Mouse (Mus musculus): ENCODE measurements around the gene Pde8b. TPM values are rescaled to one million over a fixed set of nuclear protein-coding genes. Genes with fewer than 3 reads are reported as not detected.

Pde8b gene
- polyA plus RNA-seq, 1 experiment from 2014 or later = 3.4 TPM

DNA sequence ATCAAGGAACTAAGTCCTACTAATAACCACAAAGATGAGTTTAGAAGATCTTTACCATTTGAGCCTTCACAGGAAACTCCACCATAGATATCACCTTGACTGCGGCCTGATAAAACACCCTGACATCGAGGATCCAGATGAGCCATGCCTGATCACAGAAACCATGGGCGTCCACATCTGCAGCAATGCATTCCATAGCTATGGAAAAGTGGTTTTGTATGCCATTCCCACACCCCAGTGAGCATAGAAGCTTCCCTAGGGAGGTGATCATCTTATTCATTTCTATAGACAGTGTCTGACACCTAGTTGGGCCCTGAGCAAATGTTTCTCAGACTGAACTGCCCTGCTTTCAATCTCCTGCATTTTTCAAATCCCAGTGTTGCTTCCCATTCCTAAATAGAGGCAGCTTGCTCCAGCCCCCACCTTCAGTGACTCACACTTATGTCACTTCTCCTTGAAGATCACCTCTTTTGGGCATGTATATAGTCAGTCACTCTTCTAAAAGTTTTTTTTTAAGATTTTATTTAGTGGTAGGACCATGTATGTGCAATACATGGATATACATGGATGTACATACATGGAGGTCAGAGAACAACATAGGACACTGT lies 47.9 kb downstream of the Pde8b start:
- H3K9me3 ChIP-seq (replicated peaks) = no peaks in the 10 kb centered on the region
- H3K4me2 ChIP-seq (replicated peaks) = no peak overlapping the region
- H3K27ac ChIP-seq = no peak overlapping the region
- ATAC-seq (ENCODE audit: low FRiP score) = no peak
- no peaks in the 10 kb centered on the region for H3K27me3 ChIP-seq
- WGBS = 89% methylated on average over 3 of the region's 3 CpGs
- no peak overlapping the region for H3K9ac ChIP-seq
- no peak overlapping the region for H3K4me3 ChIP-seq
- no peaks in the 10 kb centered on the region for H3K4me1 ChIP-seq
- H3K36me3 ChIP-seq = no peaks in the 10 kb centered on the region

GRCm38 (mm10) chr13:95200817-95201216 lies 49.3 kb downstream of the Pde8b start:
- H3K36me3 ChIP-seq = no peaks in the 10 kb centered on the region

GRCm38 (mm10) chr13:95200036-95200435 lies 50.1 kb downstream of the Pde8b start:
- H3K27ac ChIP-seq = no peak overlapping the region
- no peaks in the 10 kb centered on the region for H3K36me3 ChIP-seq
- ATAC-seq (ENCODE audit: low FRiP score) = no peak
- H3K9me3 ChIP-seq (replicated peaks) = no peaks in the 10 kb centered on the region
- H3K27me3 ChIP-seq = no peaks in the 10 kb centered on the region
- H3K4me2 ChIP-seq (replicated peaks) = no peak overlapping the region
- peaks cover 5% of the 10 kb centered on the region; the same call in 1 of the 2 replicates for H3K4me1 ChIP-seq
- no peak overlapping the region for H3K9ac ChIP-seq
- H3K4me3 ChIP-seq = no peak overlapping the region

More at GRCm38 (mm10) chr13:95200817-95201216, 49.3 kb downstream of the Pde8b start:
- H3K27me3 ChIP-seq = no peaks in the 10 kb centered on the region
- H3K27ac ChIP-seq = no peak overlapping the region
- H3K4me2 ChIP-seq (replicated peaks) = no peak overlapping the region
- H3K9me3 ChIP-seq (replicated peaks) = no peaks in the 10 kb centered on the region
- H3K4me1 ChIP-seq = peaks cover 5% of the 10 kb centered on the region; the same call in 1 of the 2 replicates
- WGBS = 79% methylated on average over 8 of the region's 8 CpGs
- no peak overlapping the region for H3K4me3 ChIP-seq
- ATAC-seq (ENCODE audit: low FRiP score) = no peak
- no peak overlapping the region for H3K9ac ChIP-seq

DNA sequence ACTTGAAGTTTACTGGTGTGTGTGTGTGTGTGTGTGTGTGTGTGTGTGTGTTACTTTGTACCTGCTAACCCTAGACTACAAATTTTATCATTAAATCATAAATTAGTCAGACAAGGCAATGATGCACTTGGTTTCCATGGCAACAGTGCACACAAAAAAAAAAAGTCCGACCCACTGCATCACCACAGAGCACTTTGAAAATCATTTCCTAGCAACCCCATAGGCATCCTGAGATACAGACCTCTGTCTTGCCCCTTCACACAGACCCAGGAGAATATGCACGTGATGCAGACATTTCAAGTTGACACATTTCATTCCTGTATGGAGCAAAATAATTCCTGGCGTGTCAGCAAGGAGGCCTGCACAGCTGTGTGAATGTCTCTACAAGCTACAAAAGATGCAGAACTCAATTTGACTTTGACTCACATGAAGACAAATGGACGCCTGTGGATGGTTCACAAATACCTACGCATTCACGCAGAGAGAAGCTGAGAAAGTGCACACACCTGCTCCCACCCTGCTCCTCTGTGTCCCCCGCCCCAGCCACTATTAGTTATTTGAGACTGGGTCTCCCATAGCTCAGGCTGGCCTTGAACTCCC lies 53.9 kb downstream of the Pde8b start:
- Histone ChIP-seq H3K36me3 (no peaks in the 10 kb centered on the region), H3K27ac (no peak overlapping the region), H3K27me3 (no peaks in the 10 kb centered on the region), H3K9ac (no peak overlapping the region), H3K4me1 (peaks cover 5% of the 10 kb centered on the region; the same call in 1 of the 2 replicates), H3K4me2 (replicated peaks) (no peak overlapping the region), H3K4me3 (no peak overlapping the region), H3K9me3 (replicated peaks) (no peaks in the 10 kb centered on the region)
- 45% methylated on average over 7 of the region's 7 CpGs for WGBS
- no peak; the same call in 1 of the 2 replicates for ATAC-seq (ENCODE audit: low FRiP score)

DNA sequence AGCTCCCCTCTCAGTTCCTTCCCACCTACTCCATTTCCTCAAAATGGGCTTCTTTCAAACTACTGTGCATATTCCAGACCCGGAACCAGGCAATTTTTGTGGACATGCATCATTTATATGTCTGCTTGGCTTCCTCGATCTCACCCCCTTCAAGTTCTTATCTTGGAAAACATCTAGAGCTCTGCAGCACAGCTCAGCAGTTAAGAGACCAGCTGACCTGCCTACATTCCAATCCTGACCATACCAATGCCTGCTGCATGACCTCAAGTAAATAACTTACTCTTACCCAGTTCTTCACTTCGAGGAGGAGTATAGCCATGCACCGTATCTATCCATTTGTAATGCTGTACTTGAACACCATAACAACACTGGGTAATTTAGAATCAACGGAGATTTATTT lies 58.2 kb downstream of the Pde8b start:
- Histone ChIP-seq H3K4me1 (peaks cover 5% of the 10 kb centered on the region; the same call in 1 of the 2 replicates), H3K9ac (no peak overlapping the region), H3K4me2 (replicated peaks) (no peak overlapping the region), H3K36me3 (no peaks in the 10 kb centered on the region), H3K27me3 (no peaks in the 10 kb centered on the region), H3K27ac (no peak overlapping the region), H3K9me3 (replicated peaks) (no peaks in the 10 kb centered on the region), H3K4me3 (no peak overlapping the region)
- no peak for ATAC-seq (ENCODE audit: low FRiP score)
- WGBS = 91% methylated on average over 5 of the region's 5 CpGs

DNA sequence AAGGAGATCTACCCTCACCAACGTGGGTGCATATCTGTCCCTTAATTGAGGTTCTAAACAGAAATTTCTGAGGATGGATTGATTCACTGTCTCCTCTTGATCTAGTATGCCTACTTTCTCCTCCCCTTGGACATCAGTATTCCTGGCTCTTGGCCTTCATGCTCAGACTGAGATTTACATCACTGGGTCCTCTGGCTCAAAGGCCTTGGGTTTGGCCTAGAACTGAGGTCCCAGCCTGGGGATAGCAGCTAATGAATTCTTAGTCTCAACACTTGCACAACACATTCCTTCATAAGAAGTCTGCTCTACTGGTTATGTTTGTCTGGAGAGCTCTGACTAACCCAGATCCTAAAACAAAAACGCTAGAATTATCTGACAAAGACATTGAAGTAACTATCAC lies 61.0 kb downstream of the Pde8b start:
- H3K27ac ChIP-seq = no peak overlapping the region
- 84% methylated on average over 2 of the region's 2 CpGs for WGBS
- no peaks in the 10 kb centered on the region for H3K9me3 ChIP-seq (replicated peaks)
- no peak overlapping the region for H3K4me3 ChIP-seq
- H3K27me3 ChIP-seq = no peaks in the 10 kb centered on the region
- ATAC-seq (ENCODE audit: low FRiP score) = no peak
- peaks cover 3% of the 10 kb centered on the region; the same call in 1 of the 2 replicates for H3K4me1 ChIP-seq
- H3K9ac ChIP-seq = no peak overlapping the region
- no peaks in the 10 kb centered on the region for H3K36me3 ChIP-seq
- H3K4me2 ChIP-seq (replicated peaks) = no peak overlapping the region

- H3K27me3 ChIP-seq = no peaks in the 10 kb centered on the region
- ATAC-seq (ENCODE audit: low FRiP score) = no peak
- no peak overlapping the region for H3K4me2 ChIP-seq (replicated peaks)
- 93% methylated on average over 5 of the region's 5 CpGs for WGBS
- H3K36me3 ChIP-seq = no peaks in the 10 kb centered on the region
- no peaks in the 10 kb centered on the region for H3K9me3 ChIP-seq (replicated peaks)
- no peak overlapping the region for H3K27ac ChIP-seq
- H3K4me3 ChIP-seq = no peak overlapping the region
- H3K4me1 ChIP-seq = peaks cover 3% of the 10 kb centered on the region; the same call in 1 of the 2 replicates
- H3K9ac ChIP-seq = no peak overlapping the region
These were observed 62.9 kb downstream of the Pde8b start for GRCm38 (mm10) chr13:95187153-95187665.

- 57% methylated on average over 4 of the region's 4 CpGs for WGBS
- Histone ChIP-seq H3K4me3 (no peak overlapping the region), H3K4me2 (replicated peaks) (no peak overlapping the region), H3K27ac (no peak overlapping the region), H3K27me3 (no peaks in the 10 kb centered on the region), H3K36me3 (no peaks in the 10 kb centered on the region), H3K9ac (no peak overlapping the region), H3K4me1 (peaks cover 3% of the 10 kb centered on the region; the same call in 1 of the 2 replicates), H3K9me3 (replicated peaks) (no peaks in the 10 kb centered on the region)
- no peak for ATAC-seq (ENCODE audit: low FRiP score)
These were observed 63.4 kb downstream of the Pde8b start for GRCm38 (mm10) chr13:95186741-95187035.

DNA sequence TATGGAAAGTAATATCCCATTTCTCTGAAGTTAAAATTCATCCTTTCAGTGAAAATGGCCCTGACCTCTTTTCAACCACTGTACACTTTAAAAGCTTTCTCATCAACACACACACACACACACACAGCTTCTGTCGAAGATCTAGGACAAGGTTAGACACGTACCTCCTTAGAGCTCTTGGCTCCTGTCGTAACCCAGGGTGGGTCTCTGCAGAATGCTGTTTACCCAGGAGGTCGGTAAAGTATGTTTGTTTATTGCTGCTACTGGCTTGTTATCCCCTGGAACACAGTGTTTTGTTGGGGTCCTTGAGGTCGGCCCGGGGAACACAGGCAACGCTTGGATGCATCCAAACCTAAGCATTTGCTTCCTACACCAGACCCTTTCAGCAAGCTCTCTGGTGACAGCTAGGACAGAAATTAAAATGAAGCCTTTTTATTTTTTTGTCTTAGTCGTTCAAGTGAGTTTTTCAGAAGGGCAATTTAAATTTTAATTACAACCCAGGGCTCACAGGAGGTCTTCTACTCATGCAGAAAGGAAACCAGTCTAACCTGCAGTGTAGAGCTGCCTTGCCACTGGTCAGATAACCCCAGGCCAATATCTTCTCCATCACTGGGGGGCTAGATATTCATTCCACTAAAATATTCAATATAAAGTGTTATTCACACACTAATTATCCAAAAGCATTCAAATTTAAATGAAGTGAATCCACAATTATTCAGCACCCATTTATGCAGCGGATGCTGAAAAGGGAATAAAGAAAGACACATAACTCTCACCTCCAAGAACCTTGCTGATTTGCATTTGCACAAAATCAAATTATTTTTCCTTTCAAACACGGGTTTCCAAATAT lies 64.0 kb downstream of the Pde8b start:
- Histone ChIP-seq H3K9me3 (replicated peaks) (no peaks in the 10 kb centered on the region), H3K27me3 (no peaks in the 10 kb centered on the region), H3K4me1 (peaks cover 3% of the 10 kb centered on the region; the same call in 1 of the 2 replicates), H3K9ac (no peak overlapping the region), H3K27ac (no peak overlapping the region), H3K4me2 (replicated peaks) (no peak overlapping the region), H3K36me3 (no peaks in the 10 kb centered on the region), H3K4me3 (no peak overlapping the region)
- no peak for ATAC-seq (ENCODE audit: low FRiP score)
- WGBS = 45% methylated on average over 10 of the region's 10 CpGs

DNA sequence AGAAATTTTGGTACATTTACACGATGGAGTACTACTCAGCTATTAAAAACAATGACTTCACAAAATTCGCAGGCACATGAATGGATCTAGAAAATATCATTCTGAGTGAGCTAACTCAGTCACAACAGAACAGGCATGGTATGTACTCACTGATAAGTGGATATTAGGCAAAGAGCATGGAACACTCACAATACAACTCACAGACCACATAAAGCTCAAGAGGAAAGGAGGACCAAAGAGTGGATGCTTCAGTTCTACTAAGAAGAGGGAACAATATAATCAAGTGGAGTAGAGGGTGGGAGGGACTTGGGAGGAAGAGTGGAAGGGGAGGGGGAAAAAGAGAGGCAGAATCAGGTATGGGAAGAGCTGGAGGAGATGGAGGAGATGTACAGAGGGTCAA lies 66.5 kb downstream of the Pde8b start:
- H3K27ac ChIP-seq = no peak overlapping the region
- peaks cover 3% of the 10 kb centered on the region; the same call in 1 of the 2 replicates for H3K4me1 ChIP-seq
- ATAC-seq (ENCODE audit: low FRiP score) = no peak
- 93% methylated on average over 2 of the region's 2 CpGs for WGBS
- H3K4me2 ChIP-seq (replicated peaks) = no peak overlapping the region
- H3K27me3 ChIP-seq = no peaks in the 10 kb centered on the region
- no peaks in the 10 kb centered on the region for H3K36me3 ChIP-seq
- H3K9me3 ChIP-seq (replicated peaks) = no peaks in the 10 kb centered on the region
- no peak overlapping the region for H3K9ac ChIP-seq
- H3K4me3 ChIP-seq = no peak overlapping the region

GRCm38 (mm10) chr13:95180208-95180607 lies 69.9 kb downstream of the Pde8b start:
- Histone ChIP-seq H3K4me2 (replicated peaks) (no peak overlapping the region), H3K36me3 (no peaks in the 10 kb centered on the region), H3K27ac (no peak overlapping the region), H3K27me3 (no peaks in the 10 kb centered on the region), H3K9ac (no peak overlapping the region), H3K4me1 (no peaks in the 10 kb centered on the region), H3K4me3 (no peak overlapping the region), H3K9me3 (replicated peaks) (no peaks in the 10 kb centered on the region)
- ATAC-seq (ENCODE audit: low FRiP score) = no peak
- WGBS = 89% methylated on average over 2 of the region's 2 CpGs

DNA sequence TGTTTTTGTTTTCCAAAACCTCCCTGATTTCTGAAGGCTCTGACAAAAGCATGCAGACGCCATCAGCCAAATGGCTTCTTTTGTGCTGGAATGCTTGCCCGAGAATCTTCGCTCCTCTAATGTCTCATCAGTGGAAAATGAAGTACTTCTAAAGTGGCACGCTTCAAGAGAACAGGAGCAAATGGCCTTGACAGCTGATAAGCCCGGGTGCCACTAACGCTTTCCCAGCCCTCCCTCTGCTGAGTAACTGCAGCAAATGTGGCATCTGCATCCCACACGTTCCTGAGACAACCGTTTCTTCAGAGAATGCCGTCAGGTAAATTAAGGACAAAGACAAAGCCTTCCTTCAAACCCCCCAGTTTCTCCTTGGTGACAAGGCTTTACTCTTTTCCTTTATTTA lies 72.8 kb downstream of the Pde8b start:
- WGBS = 67% methylated on average over 9 of the region's 9 CpGs
- no peaks in the 10 kb centered on the region for H3K27me3 ChIP-seq

More for the DNA sequence above, 72.8 kb downstream of the Pde8b start:
- H3K9ac ChIP-seq = no peak overlapping the region
- no peaks in the 10 kb centered on the region for H3K9me3 ChIP-seq (replicated peaks)
- H3K36me3 ChIP-seq = no peaks in the 10 kb centered on the region
- H3K27ac ChIP-seq = no peak overlapping the region
- H3K4me2 ChIP-seq (replicated peaks) = no peak overlapping the region
- no peak for ATAC-seq (ENCODE audit: low FRiP score)
- no peak overlapping the region for H3K4me3 ChIP-seq
- H3K4me1 ChIP-seq = no peaks in the 10 kb centered on the region

All from hindbrain, embryonic 12.5 days (tissue).